Mouse (Mus musculus) gastrocnemius, postnatal 14 days (tissue): ENCODE measurements around the gene Banp. TPM values are rescaled to one million over a fixed set of nuclear protein-coding genes. Genes with fewer than 3 reads are reported as not detected.

Source experiments
- DNase-seq: peaks from one replicate; pipeline ENCODE4 v3.0.0; 2021; ENCODE audit warnings: mixed read lengths
- intact Hi-C: fragments of 180-260 bp; cut with DNase I; formaldehyde crosslinking; loops from one replicate; pipeline ENCODE4 v1.15.1; 2025; ENCODE audit warnings: low total_unique reads
- total RNA-seq, 2 experiments: library from RNA; stranded (reverse); gene quantifications; 2 replicates each; pipeline ENCODE4 v1.2.3; 2021

Gene Banp
- total RNA-seq, 2 experiments from 2014 or later = 8.3 to 8.4 TPM

DNA sequence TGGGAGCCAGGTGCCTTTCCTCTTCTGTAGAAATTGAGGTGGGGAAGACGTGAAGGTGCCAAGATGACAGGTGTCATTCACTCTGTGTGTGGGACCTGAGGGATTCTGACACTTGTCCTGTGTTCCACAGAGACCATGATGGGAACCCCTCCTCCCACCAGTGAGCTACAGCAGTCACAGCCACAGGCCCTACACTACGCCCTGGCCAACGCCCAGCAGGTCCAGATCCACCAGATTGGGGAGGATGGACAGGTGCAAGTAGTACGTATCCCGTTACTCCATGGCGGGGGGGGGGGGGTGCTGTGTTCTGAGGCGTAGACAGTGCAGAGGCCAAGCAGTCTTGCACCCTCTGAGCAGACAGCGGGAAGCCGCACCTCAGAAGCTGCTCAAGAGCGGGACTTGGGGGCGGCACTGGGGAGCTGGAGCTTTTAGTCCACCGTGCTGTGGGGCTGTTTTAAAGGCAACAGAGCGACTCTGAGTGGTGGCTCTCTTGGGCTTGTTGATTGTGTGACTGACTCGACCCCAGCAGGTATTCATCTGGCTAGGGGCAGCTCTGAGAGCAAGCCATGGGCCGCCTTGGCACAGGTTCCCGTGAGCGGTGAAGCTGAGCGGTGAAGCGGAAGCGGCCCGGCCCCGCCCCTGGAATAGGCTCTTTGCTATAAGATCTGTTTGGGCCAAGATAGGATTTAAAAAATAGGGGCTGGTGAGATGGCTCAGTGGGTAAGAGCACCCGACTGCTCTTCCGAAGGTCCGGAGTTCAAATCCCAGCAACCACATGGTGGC is 56.1 kb downstream of the Banp start:
- DNase-seq = no peak
- intact Hi-C loops = no loop called here

DNA sequence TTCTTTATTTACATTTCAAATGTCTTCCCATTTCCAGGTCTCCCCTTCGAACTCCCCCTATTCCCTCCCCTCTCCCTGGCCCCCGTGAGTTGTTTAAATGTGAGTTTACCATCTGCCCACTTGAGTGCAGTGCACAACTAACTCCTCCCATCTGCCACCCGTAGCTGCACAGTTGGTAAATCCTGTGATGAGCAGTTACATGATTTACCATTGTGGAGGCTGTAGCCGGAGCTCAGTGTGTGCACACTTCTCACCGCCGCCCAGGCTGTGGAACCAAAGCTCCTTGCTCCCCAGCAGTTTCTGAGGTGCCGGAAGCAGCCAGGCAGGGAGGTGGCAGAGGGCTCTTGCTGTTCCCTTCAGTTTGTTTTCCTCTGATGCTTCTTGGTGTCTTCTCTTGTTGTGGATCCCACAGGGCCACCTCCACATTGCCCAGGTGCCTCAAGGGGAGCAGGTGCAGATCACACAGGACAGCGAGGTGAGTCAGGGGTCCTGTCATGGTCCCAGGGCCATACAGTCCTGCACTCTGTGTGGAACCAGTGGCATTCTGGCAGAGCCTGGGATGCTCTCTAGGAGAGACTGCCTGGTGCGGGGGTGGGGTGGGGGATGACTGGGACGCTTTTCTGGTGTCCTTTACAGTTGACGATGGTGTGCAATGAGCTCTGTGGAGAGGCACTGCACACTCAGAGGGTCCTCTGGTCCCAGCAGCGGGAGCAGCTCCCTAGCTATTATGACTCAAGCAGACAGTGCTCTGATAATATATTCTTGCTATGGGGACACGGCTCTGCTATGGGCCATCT is 57.3 kb downstream of the Banp start:
- no peak for DNase-seq
- intact Hi-C loops = no loop called here

DNA sequence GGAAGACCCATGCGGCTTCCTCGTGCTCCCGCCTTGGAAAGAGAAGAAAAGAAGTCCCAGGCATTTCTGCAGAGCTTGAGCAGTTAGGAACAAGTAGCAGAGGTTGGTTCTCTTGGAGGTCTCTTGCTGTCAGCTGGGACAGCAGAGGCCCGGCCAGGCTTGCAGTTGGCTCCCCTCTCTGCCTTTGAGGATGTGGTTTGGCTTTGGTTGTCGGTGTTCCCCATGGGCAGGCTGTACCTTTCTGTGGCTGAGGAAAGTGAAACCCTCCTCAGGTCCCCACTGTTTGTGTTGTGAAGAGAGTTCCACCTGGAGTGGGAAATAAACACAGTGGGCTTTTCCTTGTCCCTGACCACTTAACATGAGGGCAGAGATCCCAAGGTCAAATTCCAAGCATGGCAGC is 58.8 kb downstream of the Banp start:
- intact Hi-C loops = no loop called here
- DNase-seq = no peak

DNA sequence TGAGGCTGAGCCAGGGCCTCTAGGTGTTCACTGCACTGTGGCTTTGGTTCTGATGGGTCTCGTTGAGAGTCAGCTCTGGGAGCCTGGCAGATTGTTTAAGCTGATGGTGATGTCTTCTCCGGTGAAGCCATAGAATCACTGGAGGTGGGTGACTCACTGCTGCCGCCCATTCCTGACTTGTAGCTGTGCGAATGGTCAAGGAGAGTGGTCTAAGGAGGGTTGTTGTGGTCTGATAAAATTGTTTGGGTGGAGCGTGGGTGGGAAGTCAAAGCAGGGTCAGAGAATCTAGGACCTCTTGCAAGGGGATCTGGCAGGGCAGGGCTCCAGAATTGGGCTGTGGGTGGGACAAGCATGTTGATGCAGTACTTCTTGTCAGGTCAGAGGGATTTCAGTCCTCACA is 61.1 kb downstream of the Banp start:
- intact Hi-C loops = no loop called here
- DNase-seq = no peak

DNA sequence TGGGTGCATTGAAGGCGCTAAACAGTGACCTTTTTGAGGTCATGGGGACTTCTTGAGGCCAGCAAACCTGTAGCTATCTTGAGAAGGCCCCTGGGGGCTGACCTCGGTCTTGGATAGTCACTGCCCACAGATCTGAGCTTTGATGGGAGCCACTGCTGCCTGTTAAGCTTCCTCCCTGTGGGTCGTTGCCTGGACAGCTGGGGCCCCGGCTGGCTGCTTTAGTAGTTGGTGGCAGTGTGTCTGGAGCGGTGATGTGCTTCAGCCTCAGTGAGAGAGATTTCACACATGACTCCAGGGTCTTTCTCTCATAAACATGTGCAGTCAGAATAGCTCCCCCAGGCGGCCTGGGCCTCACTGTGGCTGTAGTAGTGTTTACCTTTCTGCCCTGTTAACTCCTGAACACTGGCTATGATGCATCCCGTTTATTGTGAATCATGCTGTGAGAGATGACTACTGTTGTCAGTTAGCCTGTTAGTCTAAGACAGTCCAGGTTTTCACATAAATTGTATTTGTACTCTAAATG is 61.6 kb downstream of the Banp start:
- intact Hi-C loops = no loop called here
- DNase-seq = no peak

DNA sequence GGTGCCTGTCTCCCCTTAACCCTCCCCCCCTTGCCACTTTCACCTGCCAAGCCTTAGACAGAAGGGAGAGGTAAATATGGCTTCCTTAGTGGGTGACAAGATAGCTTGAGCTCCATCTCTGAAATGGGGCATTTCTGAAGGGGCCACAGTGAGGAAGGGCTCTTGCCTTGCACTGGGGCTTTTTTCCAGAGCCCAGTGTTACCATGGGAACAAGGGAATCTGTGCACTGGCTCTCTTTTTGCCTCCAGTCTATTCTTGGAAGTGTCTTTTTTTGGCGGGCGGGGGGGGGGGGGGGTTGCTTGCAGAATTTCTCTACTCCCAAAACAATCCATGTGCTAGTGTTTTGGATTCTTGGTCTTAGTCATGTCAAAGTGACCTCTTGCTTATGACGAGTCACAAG is 65.1 kb downstream of the Banp start:
- intact Hi-C loops = no loop called here
- no peak for DNase-seq

DNA sequence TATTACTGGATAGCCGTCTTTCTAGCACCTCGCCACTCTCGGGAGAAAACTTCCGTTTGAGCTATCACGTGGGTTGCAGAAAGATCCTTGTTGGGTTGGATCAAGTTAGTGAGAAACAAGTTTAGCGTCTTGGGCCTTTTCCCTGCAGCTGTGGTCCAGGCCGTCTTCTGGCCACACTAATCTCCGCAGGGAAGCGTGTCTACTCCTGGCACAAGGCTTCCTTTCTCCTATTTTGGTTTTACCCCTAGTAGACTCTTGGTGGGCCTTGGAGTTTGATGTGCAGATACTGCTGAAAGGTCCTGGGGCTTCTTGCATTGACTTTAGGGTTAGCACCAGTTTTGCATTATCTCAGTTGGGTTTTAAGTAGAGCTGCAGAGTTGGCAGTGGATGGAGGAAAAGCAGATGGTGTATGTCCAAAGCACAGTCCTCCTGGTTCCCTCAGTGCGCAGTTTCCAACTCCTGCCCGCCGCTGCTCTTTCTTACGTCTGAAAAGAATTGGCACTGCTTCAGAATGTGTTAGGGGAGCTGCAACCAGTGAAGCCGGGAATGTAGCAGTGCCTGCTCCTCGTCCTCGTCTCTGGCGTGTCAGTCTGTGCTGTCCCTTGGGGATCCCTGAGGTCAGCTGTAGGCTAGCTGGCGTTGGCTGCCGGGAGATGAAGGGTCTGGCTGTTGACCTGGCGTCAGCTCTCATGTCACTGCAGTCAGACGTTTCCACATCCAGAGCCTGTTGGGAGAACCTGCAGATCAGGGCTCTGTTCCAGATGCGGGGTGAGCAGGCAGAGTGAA is 68.7 kb downstream of the Banp start:
- DNase-seq = peak; percentile 41
- intact Hi-C loops = no loop called here

DNA sequence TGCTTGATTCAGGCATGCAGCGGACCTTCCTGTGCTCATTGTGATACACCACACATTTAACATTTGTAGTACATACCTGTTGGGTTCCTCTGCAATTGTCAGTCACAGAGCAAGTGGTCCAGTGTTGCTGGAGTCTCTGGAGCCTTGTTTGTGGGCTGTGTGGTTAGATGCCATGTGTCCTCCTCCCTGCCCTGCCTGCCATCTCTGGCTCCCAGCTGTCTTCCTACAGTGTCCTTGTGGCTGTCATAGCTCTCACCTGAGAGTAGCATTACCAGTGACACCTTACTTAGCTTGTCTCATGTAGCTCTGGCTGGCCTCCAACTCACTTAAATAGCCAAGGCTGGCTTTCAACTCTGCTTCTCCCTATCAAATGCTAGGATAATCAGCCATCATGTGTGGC is 69.6 kb downstream of the Banp start:
- DNase-seq = no peak
- intact Hi-C loops = no loop called here

DNA sequence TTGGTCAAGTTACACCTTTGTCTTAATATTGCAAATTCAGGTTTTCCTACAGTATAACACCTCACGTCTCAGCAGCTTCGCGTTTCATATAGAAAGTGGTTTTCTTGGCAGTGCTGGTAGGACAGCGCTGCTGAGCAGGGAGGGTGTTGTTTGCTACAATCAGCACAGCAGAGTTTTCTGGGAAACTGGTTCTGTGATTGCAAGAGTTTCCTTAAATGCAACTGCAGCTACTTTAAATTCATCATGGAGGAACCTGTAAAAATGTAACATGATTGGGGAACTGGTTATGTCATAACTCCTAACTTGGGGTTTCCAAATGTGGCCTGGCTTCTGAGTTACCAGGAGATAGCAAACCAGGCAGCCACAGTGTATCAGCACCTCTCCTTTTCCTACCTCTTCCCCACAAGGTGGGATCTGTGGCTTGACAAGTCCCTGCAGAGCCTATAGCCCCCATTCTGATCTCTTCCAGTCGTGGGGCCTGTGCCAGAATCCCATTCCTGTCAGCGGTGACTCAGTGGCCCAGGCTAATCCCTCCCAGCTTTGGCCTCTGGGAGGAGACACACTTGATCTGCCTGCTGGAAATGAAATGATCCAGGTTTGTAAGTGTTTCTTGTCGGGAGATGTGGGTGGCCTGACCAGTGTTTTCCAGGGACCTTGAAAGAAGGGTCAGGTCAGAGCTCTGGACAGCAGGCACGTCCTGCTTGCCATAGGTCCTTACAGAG is 70.7 kb downstream of the Banp start:
- no peak for DNase-seq
- intact Hi-C loops = no loop called here

DNA sequence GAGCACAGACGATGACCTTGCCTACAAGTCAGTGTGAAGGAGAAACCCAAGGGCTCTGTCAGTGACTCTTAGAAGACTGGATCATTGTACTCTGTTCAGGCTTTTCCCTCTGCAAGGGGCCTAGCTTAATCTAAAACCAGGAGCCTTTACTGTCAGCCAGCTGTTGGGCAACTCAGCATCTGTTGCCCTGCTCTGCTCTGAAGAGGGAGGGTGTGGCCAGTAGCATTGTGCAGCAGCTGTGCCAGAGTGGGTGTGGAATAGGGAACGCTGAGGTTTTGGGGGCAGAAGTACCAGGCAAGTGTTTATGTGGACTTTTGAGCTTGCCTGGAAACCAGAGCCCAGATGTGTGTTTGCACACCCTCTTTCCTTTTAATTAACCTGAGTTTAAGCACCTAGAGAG is 72.2 kb downstream of the Banp start:
- peak; percentile 50 for DNase-seq
- intact Hi-C loops = no loop called here

DNA sequence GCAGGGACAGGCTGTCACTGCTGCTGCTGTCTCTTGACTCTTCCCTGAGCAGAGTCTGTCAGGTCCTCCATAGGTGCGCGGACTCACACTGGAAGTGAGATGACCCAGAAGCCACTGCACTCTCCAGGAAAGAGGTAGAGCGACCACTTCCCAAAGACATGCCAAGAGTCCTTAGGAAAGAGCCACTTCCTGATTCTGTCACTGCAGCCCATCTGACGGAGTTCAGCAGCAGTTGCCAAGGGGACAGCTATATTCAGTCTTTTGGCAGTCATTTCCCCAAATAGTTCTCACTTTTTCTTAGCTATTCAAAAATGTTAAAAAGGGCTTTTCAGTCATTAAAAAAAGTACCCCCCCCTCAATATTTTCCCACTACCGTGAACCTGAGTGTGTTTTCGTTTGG is 72.7 kb downstream of the Banp start:
- intact Hi-C loops = no loop called here
- no peak for DNase-seq

DNA sequence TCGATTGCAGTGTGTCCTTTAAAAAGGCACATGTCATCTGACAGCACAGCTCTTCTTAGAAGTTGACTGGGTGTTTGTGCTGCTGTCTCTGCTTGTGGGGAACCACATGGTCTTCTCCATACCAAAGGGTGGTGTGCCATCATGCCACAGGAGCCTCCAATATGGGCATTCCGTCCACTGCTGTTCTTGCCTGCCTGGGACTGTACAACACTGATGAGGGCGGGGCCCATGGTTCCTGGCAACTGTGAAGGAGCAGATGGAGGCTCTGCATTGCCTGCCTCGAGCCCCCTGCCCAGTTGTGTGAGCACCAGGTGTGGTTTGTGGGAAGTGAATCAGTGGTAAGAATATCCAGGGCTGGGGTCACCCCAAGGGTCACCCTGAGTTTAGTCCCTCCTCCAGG is 73.2 kb downstream of the Banp start:
- DNase-seq = no peak
- intact Hi-C loops = no loop called here

DNA sequence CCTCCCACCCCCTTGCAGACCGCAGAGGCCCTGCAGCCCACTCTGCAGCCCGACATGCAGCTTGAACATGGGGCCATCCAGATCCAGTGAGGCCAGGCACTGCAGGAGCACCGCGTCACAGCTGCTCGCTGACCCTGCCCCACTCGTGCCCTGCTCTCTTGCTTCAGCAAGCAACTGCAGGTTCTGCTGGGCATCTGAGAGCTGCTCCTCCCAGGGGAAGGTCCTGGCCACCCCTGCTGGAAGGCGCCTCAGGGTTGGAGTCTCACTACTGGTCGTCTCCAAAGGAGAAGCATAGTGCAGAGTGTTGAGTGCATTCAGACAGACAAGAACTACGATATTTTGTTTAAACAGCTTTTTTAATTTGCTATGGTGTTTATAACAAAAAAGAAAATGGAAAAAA is 76.0 kb downstream of the Banp start:
- intact Hi-C loops = no loop called here
- no peak for DNase-seq

DNA sequence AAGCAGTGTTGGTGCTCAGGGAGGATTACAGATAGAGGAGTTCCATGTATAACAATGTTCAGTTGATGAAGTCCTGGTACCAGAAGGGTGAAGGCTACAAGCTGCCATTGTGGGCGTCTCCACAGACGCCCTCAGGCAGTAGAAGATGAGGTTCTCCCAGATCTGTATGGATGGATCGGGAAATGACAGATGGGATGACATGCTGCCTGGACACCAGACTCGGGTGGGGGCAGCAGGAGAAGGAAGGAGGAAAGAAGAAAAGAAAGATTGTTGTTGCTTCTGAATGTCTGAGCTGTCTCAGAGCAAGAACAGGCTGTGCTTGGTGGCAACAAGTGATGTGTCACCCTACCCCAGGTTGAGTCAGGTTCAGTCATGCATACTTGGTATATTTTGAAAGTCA is 78.6 kb downstream of the Banp start:
- DNase-seq = no peak
- intact Hi-C loops = no loop called here

DNA sequence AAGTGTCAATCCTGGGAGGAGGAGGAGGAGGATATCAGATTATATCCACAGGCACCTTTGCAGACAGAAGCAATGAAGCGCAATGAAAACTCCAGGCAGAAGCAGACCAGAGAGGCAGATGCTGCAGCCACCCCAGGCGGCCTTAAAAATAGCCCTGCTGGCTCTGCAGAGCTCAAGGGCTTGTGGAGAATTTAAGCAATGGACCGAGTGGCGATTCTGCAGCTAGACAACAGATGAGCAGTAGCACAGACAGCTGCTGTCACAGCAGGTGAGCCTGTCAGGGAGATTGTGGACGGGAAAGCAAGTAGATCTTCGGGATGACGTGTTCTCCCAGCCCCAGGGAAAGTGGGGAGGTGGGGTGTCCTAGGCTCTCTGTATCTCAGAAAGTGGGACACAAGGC is 81.4 kb downstream of the Banp start:
- DNase-seq = no peak
- intact Hi-C loops = no loop called here

DNA sequence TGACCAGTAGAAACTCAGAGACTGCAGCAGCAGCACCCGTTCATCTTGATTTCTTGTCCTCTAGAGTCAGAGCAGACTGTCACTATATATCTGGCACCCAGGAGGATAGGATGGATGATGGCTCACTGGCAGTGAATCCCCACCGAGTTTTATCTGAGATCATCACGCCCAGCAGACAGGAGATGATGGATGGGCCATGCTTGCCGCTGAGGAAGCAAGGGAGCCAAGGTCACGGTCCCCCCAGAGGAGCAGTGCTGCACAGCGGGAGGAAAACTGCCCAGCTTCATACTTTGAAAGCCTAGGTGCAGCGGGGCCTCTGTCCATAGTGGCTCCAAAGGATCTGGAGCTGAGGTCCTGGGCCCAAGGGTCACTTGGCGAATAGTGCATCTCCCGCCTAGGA is 83.2 kb downstream of the Banp start:
- intact Hi-C loops = no loop called here
- DNase-seq = no peak

DNA sequence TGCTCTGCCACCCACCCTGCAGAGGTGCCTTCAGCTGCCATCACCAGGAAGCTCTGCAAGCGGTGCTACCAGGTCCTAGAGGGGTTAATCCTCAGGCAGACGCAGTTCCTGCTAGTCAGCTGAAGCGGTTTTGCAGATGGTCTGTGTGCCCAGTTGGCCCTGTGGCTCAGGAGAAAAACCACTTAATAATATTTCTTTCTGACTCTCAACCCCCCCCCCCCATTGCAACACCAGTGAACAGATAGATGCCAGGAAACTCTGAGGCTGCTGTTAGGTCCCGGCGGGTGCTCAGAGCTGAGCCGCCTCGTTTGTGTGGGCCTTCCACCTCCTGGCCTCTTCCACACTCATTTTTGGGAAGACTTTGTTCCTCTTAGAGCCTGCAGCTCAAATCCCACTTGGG is 86.0 kb downstream of the Banp start:
- intact Hi-C loops = no loop called here
- DNase-seq = peak; percentile 36

DNA sequence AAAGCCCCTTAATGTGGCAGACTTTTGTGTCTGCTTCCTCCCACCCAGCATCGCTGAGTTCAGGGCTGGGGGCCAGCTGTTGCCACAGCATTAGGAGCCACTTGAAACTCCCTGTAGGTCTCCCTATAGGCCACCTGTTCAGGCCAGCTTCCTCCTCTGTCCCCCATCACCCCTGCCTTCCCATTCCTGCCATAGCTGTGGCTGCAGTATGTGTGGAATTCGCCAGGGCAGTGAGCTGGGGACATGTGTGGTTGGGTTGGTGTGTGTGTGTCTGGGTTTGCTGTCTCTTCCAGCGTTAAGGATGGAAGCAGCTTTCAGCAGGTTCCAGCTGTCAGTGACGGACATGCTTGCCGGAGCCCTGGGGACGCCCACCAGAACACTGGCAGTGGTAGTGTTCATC is 86.8 kb downstream of the Banp start:
- DNase-seq = no peak
- intact Hi-C loops = no loop called here

DNA sequence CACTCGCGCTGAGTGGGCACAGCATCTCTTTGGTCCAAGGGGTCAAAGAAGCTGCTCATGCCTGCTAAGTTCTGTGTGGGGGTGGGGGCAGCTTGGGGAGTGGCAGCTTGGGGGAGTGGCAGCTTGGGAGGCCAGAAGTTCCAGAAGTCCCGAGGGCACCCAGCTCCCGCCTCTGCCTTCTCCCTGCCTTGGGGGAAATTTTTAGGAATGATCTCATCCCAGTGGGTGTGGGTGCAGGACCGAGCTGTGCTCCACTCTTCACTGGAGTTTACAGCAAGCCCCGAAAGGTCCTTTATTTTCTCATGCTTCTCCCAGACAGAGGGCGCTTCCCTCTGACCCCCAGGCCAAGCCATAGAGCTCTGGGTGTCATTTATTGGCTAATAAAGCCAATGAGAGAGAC is 87.7 kb downstream of the Banp start:
- no peak for DNase-seq
- intact Hi-C loops = no loop called here

DNA sequence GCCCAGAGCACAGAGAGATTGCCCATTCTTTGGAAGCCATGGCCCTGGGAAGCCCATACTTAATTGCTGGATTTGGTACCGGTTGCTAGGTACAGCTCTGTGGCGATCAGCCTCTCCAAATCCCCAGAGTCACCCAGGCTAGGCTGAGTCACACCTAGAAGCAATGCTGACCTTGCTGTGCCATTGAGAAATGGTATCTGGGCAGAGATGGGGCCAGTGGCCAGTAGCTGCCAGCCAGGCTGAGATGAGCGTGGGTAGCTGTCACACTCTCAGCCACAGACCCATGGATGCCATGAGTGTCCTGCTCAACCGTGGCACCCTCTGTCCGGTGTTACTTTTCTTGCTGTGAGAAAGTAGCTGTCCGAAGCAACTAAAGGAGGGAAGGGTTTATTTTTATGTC is 88.5 kb downstream of the Banp start:
- no peak for DNase-seq
- intact Hi-C loops = no loop called here
